Mouse (Mus musculus): ENCODE measurements at regions not wholly inside any gene's neighbourhood (a gene's known extent, or its start where the extent isn't known, plus 50 kb on each side); places are given as distances from the start of the nearest gene placed in this dataset.

DNA sequence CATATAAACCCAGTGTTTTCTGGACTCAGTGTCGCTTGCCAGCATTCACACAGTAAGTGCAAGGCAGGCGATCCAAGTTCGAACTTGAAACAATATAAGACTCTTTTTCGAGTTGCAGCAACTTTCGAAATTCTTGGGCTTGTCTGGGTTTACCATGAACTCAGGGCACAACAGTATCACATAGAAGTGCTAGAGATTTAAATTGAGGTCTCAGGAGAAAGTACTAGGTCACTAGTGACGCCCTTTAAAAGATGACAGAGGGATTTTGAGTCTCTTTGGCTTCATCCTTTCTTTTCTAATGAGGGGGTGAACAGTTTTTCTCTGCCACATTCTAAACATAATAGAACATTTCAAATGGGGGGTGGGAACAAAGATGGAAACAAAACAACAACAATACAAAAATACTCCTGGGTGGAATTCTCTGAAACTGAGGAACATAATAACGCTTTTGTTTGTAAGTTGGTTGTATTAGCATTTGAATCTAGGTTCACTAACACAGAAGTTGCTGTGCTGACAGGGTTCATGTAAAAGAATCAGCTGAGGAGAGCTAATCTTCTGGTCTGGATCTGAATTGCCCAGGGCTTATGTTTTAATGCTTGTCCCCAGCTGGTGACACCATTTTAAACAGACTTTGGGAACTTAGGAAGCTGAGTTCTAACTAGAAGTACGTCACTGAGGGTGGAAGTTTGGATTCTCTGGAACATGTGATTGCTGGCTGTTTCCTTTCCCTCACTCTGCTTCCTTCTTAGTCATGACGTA lies 906.1 kb downstream of the Stpg2 start:
- Histone ChIP-seq H3K9ac (ENCODE audit: low read depth, low read length) (no peak overlapping the region), H3K27me3 (ENCODE audit: control insufficient read depth, insufficient read depth, low read length) (no peaks in the 10 kb centered on the region), H3K79me2 (replicated peaks; ENCODE audit: control insufficient read depth, insufficient read depth, low read length) (no peaks in the 10 kb centered on the region), H3K4me3 (no peak overlapping the region), H3K36me3 (ENCODE audit: control insufficient read depth, insufficient read depth, low read length) (no peaks in the 10 kb centered on the region), H3K4me1 (ENCODE audit: control insufficient read depth, insufficient read depth, low read length) (no peaks in the 10 kb centered on the region), H3K27ac (no peak overlapping the region)
- 74% methylated on average over 9 of the region's 9 CpGs for WGBS
- TF ChIP-seq POLR2A (IDR thresholded peaks at IDR 0.05; ENCODE audit: insufficient read depth, low read depth, low read length): no peak
- no peak for TF ChIP-seq EP300 (IDR thresholded peaks at IDR 0.05; ENCODE audit: insufficient read depth, low read depth, low read length)
- TF ChIP-seq CTCF (IDR thresholded peaks at IDR 0.05): no peak
- intact Hi-C loops (cut with DNase I): no loop called here
- no peak for DNase-seq

DNA sequence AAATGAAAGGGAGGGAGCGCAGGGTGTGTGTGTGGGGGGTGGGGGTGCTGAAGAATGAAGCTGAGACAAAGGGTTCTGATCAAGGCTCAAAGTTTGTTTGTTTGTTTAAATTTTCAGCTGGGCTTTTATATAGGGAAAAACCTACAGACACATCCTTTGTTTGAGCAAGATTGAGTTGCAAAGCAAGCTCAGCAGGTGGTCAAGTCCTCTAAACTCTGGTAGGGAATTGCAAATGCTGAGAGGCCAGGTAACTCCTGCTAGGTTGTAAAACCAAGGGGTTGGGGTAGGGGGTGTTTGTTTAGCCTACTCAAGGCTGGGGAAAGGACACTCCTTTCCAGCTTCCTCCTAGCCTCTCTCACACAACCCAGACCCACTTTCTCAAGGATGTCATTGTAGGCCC lies 909.6 kb downstream of the Stpg2 start:
- Histone ChIP-seq H3K79me2 (replicated peaks; ENCODE audit: control insufficient read depth, insufficient read depth, low read length) (no peaks in the 10 kb centered on the region), H3K27ac (no peak overlapping the region), H3K4me3 (no peak overlapping the region), H3K36me3 (ENCODE audit: control insufficient read depth, insufficient read depth, low read length) (no peaks in the 10 kb centered on the region), H3K27me3 (ENCODE audit: control insufficient read depth, insufficient read depth, low read length) (no peaks in the 10 kb centered on the region), H3K9ac (ENCODE audit: low read depth, low read length) (no peak overlapping the region), H3K4me1 (ENCODE audit: control insufficient read depth, insufficient read depth, low read length) (no peaks in the 10 kb centered on the region)
- WGBS: 72% methylated on average over 1 of the region's 1 CpGs
- TF ChIP-seq EP300 (IDR thresholded peaks at IDR 0.05; ENCODE audit: insufficient read depth, low read depth, low read length): no peak
- no peak for TF ChIP-seq POLR2A (IDR thresholded peaks at IDR 0.05; ENCODE audit: insufficient read depth, low read depth, low read length)
- no peak for TF ChIP-seq CTCF (IDR thresholded peaks at IDR 0.05)
- intact Hi-C loops (cut with DNase I): no loop called here
- DNase-seq: no peak

DNA sequence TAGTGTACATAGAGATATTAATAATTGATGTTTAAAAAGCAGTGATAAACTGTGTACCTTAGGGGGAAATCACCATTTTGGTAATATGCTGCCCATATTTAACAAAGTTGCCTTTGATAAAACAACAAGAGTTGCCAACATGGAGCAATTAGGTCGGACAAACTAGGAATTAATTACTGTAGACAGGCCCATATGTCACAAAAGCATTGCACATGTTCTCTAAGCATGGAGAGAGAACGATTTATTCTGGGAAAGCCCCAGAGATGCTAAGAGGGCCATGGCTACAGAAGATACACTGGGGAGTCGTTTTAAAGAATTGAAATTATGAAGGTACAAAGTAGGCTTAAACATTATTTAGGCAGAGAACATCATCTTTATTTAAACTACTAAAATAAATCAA lies 921.8 kb downstream of the Stpg2 start:
- no peak for DNase-seq
- intact Hi-C loops (cut with DNase I): no loop called here
- H3K4me3 ChIP-seq: no peak overlapping the region
- H3K27ac ChIP-seq: no peak overlapping the region
- H3K4me1 ChIP-seq (ENCODE audit: control insufficient read depth, insufficient read depth, low read length): no peaks in the 10 kb centered on the region
- no peaks in the 10 kb centered on the region for H3K36me3 ChIP-seq (ENCODE audit: control insufficient read depth, insufficient read depth, low read length)
- no peaks in the 10 kb centered on the region for H3K79me2 ChIP-seq (replicated peaks; ENCODE audit: control insufficient read depth, insufficient read depth, low read length)
- 48% methylated on average over 3 of the region's 3 CpGs for WGBS
- H3K9ac ChIP-seq (ENCODE audit: low read depth, low read length): no peak overlapping the region
- H3K27me3 ChIP-seq (ENCODE audit: control insufficient read depth, insufficient read depth, low read length): no peaks in the 10 kb centered on the region
- TF ChIP-seq EP300 (IDR thresholded peaks at IDR 0.05; ENCODE audit: insufficient read depth, low read depth, low read length) (no peak), POLR2A (IDR thresholded peaks at IDR 0.05; ENCODE audit: insufficient read depth, low read depth, low read length) (no peak), CTCF (IDR thresholded peaks at IDR 0.05) (no peak)

DNA sequence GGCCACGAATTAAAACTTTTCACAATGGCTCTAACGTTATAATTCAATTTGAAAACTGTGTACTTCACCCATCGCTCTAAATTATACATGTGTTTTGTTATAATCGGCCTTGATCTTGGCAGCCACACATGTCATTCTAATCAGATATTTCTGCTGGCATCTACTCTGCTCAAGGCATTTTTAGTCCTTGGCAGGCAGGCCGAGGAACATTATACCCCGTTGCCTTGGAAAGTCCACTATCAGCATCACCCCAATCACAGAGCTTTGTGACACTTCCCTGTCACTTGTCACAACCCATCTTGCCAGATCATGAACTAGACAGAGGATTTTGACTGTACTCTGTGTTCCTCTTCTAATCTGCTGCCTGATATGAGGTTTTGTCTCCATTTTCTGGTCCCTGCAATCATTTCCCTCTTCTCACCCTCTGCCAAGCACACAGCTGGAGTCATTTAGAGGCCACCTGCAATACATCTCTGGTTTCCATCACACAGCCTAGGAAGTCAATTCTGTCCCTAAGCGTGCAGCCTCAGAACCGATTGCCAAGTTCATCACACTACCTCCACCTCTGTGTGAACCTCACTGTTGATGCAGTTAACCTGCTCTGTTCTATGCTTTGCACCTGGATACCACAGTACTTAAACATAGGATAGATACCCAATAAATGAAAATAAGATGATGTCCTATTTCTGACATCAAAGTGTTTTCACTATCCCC lies 923.7 kb downstream of the Stpg2 start:
- TF ChIP-seq EP300 (IDR thresholded peaks at IDR 0.05; ENCODE audit: insufficient read depth, low read depth, low read length) (no peak), POLR2A (IDR thresholded peaks at IDR 0.05; ENCODE audit: insufficient read depth, low read depth, low read length) (no peak), CTCF (IDR thresholded peaks at IDR 0.05) (no peak)
- no peaks in the 10 kb centered on the region for H3K4me1 ChIP-seq (ENCODE audit: control insufficient read depth, insufficient read depth, low read length)
- no peaks in the 10 kb centered on the region for H3K36me3 ChIP-seq (ENCODE audit: control insufficient read depth, insufficient read depth, low read length)
- no peak for DNase-seq
- intact Hi-C loops (cut with DNase I): no loop called here
- H3K27me3 ChIP-seq (ENCODE audit: control insufficient read depth, insufficient read depth, low read length): no peaks in the 10 kb centered on the region
- H3K9ac ChIP-seq (ENCODE audit: low read depth, low read length): no peak overlapping the region
- no peak overlapping the region for H3K27ac ChIP-seq
- H3K79me2 ChIP-seq (replicated peaks; ENCODE audit: control insufficient read depth, insufficient read depth, low read length): no peaks in the 10 kb centered on the region
- H3K4me3 ChIP-seq: no peak overlapping the region
- whole genome bisulfite sequencing: 68% methylated on average over 8 of the region's 8 CpGs

DNA sequence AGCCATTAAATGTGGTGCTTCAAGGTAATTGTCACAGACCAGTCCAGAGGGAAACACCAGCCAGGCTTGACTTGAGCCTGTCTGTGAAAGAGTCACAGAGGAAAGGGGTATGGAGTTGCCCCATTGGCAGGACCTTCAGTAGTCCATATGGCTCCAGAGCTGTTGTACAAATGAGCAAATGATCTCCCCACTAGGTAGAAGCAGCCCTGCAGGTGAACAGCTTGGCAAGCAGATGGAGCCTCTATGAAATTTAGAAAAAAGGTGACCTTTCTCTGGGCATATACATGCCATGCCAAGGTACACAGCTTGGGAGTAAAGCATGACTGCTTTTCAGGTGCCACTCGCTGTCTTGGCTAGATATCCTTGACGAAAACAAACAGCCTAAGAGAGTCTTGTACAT lies 938.4 kb downstream of the Stpg2 start:
- TF ChIP-seq POLR2A (IDR thresholded peaks at IDR 0.05; ENCODE audit: insufficient read depth, low read depth, low read length): no peak
- TF ChIP-seq CTCF (IDR thresholded peaks at IDR 0.05): no peak
- no peak for TF ChIP-seq EP300 (IDR thresholded peaks at IDR 0.05; ENCODE audit: insufficient read depth, low read depth, low read length)
- no peaks in the 10 kb centered on the region for H3K4me1 ChIP-seq (ENCODE audit: control insufficient read depth, insufficient read depth, low read length)
- no peak overlapping the region for H3K4me3 ChIP-seq
- intact Hi-C loops (cut with DNase I): no loop called here
- DNase-seq: no peak
- no peak overlapping the region for H3K27ac ChIP-seq
- 69% methylated on average over 2 of the region's 2 CpGs for WGBS
- H3K79me2 ChIP-seq (replicated peaks; ENCODE audit: control insufficient read depth, insufficient read depth, low read length): no peaks in the 10 kb centered on the region
- H3K27me3 ChIP-seq (ENCODE audit: control insufficient read depth, insufficient read depth, low read length): no peaks in the 10 kb centered on the region
- H3K9ac ChIP-seq (ENCODE audit: low read depth, low read length): no peak overlapping the region
- H3K36me3 ChIP-seq (ENCODE audit: control insufficient read depth, insufficient read depth, low read length): no peaks in the 10 kb centered on the region
